Mouse (Mus musculus): ENCODE results near the gene Wrnip1.

DNA sequence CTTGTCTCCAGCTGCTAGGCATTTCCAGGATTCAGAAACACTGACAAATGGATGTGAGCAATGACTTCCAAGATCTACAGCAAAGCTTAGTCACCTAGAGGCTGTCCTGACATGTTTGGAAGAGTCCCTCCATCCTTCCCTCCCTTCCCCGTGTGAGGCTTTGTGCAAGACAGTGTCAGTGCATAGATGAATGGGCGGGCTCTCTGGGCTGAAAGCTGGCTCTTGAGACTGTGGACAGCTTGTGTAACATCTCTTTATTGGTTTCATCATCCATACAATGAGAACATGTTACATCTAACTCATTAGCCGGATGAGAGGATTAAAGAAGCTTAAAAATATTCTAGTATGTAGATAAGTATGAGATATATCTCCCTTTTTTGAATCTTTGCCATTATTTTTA, 30.9 kb downstream of the Wrnip1 start:
- TF ChIP-seq CTCF (IDR thresholded peaks at IDR 0.05; ENCODE audit: control insufficient read depth, insufficient read depth, insufficient read length) (no peak), CEBPB (IDR thresholded peaks at IDR 0.05; ENCODE audit: low read depth) (no peak), MYOG (IDR thresholded peaks at IDR 0.05; ENCODE audit: control insufficient read depth, extremely low read depth, insufficient read length) (no peak), USF1 (IDR thresholded peaks at IDR 0.05; ENCODE audit: low read depth) (no peak), MYOD1 (IDR thresholded peaks at IDR 0.05; ENCODE audit: control insufficient read depth, insufficient read length, low read depth) (no peak), MAX (IDR thresholded peaks at IDR 0.05) (no peak)

Measured in C2C12 (cell line).